Mouse (Mus musculus) heart, embryonic 13.5 days (tissue): ENCODE data around the gene Cdc42ep1. TPM values are rescaled to one million over a fixed set of nuclear protein-coding genes. Genes with fewer than 3 reads are reported as not detected.

Experiments
- ATAC-seq: fragments of 200-750 bp; cut with Nextera tagmentation; 2 replicates; pipeline ENCODE4 v1.8.0; 2017; ENCODE audit warnings: moderate TSS enrichment; ENCODE audit not compliant: insufficient number of reproducible peaks, low FRiP score, low TSS enrichment; ENCODE audit errors: extremely low read depth
- H3K27ac ChIP-seq: fragments of 300-500 bp; sonication (generic); replicated peaks from 2 replicates; pipeline ENCODE4 v1.5.1; 2015; ENCODE audit warnings: moderate library complexity, mild to moderate bottlenecking, inconsistent platforms
- H3K27me3 ChIP-seq: fragments of 300-500 bp; sonication (generic); replicated peaks from 2 replicates; pipeline ENCODE4 v1.6.1; 2015; ENCODE audit warnings: mild to moderate bottlenecking, inconsistent platforms
- H3K36me3 ChIP-seq: fragments of 300-500 bp; sonication (generic); 2 replicates; pipeline ENCODE4 v1.6.1; 2015; ENCODE audit warnings: mild to moderate bottlenecking, inconsistent platforms
- H3K4me1 ChIP-seq: fragments of 300-500 bp; sonication (generic); 2 replicates; pipeline ENCODE4 v1.6.1; 2015; ENCODE audit warnings: inconsistent platforms
- H3K4me2 ChIP-seq: fragments of 300-500 bp; sonication (generic); 2 replicates; pipeline ENCODE4 v1.6.1; 2015; ENCODE audit warnings: inconsistent platforms, mild to moderate bottlenecking, moderate library complexity
- H3K4me3 ChIP-seq: fragments of 300-500 bp; sonication (generic); 2 replicates; pipeline ENCODE4 v1.5.1; 2015; ENCODE audit warnings: moderate library complexity, mild to moderate bottlenecking, inconsistent platforms
- H3K9ac ChIP-seq: fragments of 300-500 bp; sonication (generic); 2 replicates; pipeline ENCODE4 v1.6.1; 2015; ENCODE audit warnings: inconsistent platforms, mild to moderate bottlenecking, moderate library complexity
- H3K9me3 ChIP-seq: fragments of 300-500 bp; sonication (generic); 2 replicates; pipeline ENCODE4 v1.6.1; 2016; ENCODE audit warnings: inconsistent platforms
- WGBS: fragments of 180-500 bp; shearing (Covaris S2); methylation state at CpG from one replicate; pipeline ENCODE4 v1.1.7; 2015; ENCODE audit warnings: mixed read lengths; 5-methylcytosine and 5-hydroxymethylcytosine counted together
- polyA plus RNA-seq: library from polyadenylated mRNA; unstranded; fragments of >200 nt; fragmentation: Nextera tagmentation; extraction: Ambion mirVana; gene quantifications from 2 replicates; pipeline ENCODE4 v1.2.1, GENCODE M21; 2015

The Cdc42ep1 gene
- polyA plus RNA-seq = 34.2 and 36.1 TPM in 2 replicates

DNA sequence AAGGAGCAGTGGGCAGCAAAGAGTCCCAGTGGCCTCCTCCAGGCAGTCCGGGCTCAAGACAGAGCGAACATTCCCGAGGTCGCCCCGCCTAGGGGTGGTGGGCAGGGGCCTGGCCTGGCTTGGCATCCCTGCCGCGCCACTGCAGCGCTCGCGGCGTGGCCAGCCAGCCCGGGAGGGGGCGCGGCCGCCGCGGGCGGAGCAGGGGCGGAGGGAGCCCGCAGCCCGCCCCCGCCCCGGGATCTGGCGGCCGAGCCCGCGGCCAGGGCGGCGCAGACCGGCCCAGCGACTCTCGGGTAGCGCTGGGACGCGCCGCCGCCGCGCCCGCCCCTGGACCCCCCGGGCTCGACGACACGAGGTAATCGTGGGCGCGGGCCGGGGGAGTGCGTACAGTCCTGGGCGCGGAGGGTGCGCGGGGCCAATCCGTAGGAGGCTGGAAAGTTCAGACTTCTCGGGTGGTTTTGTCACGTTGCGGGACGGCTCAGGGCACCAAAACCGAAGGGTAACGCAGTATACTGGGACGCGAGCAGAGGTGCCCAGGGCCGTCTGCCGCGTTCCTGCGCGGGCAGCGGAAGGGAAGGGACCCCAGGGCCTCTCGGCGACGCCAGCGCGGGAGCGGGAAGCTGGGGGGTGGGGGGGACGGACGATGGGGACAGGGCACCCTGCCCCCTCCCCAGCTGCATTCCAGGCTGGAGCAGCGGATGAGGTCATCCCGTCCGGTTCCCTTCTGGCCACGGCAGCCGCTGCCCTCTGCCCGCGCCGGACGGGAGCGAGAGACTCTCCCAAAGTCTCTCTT is at the start of gene Cdc42ep1:
Gene Cdc42ep1 (plus strand): TSS at position 254 of the 793 bp plus-strand sequence.
- under 1% methylated on average over 79 of the region's 86 CpGs for WGBS
- no peaks in the 10 kb centered on the region for H3K9me3 ChIP-seq
- H3K27ac ChIP-seq = peak within 1 kb of the TSS; percentile 96
- H3K4me1 ChIP-seq = peaks cover 71% of the 10 kb centered on the region
- ATAC-seq = peak; percentile 63
- H3K4me3 ChIP-seq = peak within 1 kb of the TSS; percentile 81
- H3K36me3 ChIP-seq = peaks cover 13% of the 10 kb centered on the region
- H3K9ac ChIP-seq = peak within 1 kb of the TSS; percentile 94
- peaks cover 21% of the 10 kb centered on the region; the same call in 1 of the 2 replicates for H3K27me3 ChIP-seq
- peak within 1 kb of the TSS; percentile 86 for H3K4me2 ChIP-seq

DNA sequence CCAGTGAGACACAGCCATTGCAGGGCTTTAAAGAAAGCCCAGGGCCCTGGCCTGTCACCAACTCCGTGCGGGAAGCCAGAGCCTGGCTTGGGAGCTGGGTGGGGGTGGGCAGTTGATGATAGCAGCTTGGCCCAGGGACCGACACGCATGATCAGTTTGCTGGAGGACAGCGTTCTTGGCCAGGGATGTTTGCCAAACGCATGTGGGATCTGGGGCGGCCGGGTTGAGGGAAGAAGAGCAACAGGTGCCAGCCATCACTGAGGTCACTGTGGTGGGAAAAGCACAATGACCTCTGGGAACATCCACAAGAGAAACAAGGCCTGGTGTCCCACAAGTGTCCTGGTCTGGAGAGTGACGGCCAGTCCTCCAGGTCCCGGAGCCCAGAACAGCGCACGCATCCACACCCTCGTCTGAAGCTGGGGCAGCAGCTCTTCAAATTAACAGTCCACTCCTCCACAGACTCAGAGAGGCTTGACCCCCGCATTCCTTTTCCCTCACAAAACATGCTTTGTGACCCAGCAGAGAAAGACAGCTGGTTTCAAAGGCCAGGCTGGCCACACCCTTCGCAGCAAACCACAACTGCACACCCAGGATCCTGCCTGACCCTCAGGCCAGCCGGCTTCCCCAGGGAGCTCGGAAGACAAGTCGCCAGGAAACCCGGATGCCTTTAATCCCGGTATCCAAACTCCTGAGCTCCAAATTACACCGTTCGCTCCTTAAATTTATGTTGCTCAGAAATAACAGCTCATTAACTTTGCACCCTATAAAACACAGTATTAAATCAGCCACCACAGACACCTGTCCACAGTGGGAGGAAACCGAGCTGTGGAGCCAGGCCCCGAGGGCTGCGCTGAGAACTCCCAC is 46.0 kb upstream of the Cdc42ep1 start:
- no peak overlapping the region for H3K4me2 ChIP-seq

DNA sequence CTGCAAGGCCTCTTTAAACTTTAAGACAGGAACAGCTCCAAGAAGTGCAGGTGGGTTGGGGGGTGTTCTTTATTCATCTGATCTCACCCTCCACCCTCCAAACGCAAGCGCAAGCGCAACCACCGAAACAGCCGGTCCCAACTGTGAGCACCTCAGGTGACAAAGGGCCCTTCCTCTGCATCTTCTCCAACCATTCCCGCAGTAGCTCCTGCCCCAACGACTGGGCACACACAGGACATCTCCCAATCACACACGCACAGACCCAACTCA is 45.4 kb upstream of the Cdc42ep1 start:
- H3K9ac ChIP-seq = no peak overlapping the region
- H3K4me1 ChIP-seq = peaks cover 30% of the 10 kb centered on the region
- H3K9me3 ChIP-seq = no peaks in the 10 kb centered on the region
- peaks cover 49% of the 10 kb centered on the region for H3K27me3 ChIP-seq
- 73% methylated on average over 8 of the region's 8 CpGs for WGBS
- no peak for ATAC-seq
- peaks cover 4% of the 10 kb centered on the region; the same call in 1 of the 2 replicates for H3K36me3 ChIP-seq
- no peak overlapping the region for H3K27ac ChIP-seq
- no peak overlapping the region for H3K4me3 ChIP-seq
- H3K4me2 ChIP-seq = no peak overlapping the region

More for the DNA sequence above, 46.0 kb upstream of the Cdc42ep1 start:
- Histone ChIP-seq H3K27ac (peak overlapping the region; percentile 24; the same call in 1 of the 2 replicates), H3K27me3 (peaks cover 45% of the 10 kb centered on the region), H3K9me3 (no peaks in the 10 kb centered on the region), H3K4me1 (peaks cover 24% of the 10 kb centered on the region), H3K36me3 (peaks cover 4% of the 10 kb centered on the region; the same call in 1 of the 2 replicates), H3K9ac (peak overlapping the region; percentile 60), H3K4me3 (no peak overlapping the region)
- no peak for ATAC-seq
- 45% methylated on average over 25 of the region's 25 CpGs for WGBS

DNA sequence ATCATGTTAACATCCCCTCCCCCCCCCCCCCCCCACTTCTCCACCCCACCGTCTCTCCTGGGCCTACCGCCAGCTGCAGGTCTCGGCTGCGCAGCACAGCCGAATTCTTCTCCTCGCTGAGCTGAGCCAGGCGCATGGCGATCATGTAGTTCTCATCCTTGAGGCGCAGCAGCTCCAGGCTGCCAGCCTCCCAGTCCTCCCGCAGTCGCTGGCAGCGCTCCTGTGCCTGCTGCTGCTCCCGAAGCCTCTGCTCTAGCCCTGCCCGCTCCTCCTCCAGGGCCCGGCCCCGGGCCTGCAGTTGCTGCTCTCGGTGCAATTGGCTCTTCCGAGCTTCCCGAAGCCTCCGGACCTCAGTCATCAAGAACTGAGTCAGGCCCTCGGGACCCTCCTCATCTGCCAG is 43.4 kb upstream of the Cdc42ep1 start:
- 44% methylated on average over 21 of the region's 21 CpGs for WGBS
- no peak for ATAC-seq
- Histone ChIP-seq H3K36me3 (peaks cover 4% of the 10 kb centered on the region; the same call in 1 of the 2 replicates), H3K9ac (0 out of 2 replicates have a peak overlapping the region, but pooled peaks have one; percentile 17), H3K27me3 (peaks cover 64% of the 10 kb centered on the region), H3K27ac (no peak overlapping the region), H3K4me2 (peak overlapping the region; percentile 4; the same call in 1 of the 2 replicates), H3K4me1 (peaks cover 50% of the 10 kb centered on the region), H3K4me3 (no peak overlapping the region), H3K9me3 (no peaks in the 10 kb centered on the region)

DNA sequence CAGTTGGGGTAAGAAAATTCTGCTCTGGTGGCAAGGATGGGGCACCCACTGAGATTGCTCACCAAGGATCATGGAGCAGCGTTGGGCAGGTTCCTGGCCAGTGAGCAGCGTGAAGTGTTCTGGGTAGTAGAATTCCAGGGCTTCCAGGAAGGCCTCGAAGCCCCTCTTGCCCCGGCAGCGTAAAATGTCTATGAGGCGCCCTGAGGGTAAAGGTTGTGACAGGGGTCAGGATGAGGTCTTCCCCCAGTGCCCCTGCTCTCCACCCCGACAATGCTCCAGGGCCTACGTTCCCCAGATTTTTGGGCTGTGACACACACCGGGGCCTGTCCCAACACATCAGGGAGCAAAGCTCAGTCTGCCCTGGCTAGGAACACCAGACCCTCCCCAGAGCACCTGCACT is 40.9 kb upstream of the Cdc42ep1 start:
- Histone ChIP-seq H3K4me3 (peak overlapping the region; percentile 75), H3K9me3 (no peaks in the 10 kb centered on the region), H3K4me2 (peak overlapping the region; percentile 95), H3K36me3 (peaks cover 4% of the 10 kb centered on the region; the same call in 1 of the 2 replicates), H3K4me1 (peaks cover 44% of the 10 kb centered on the region), H3K9ac (peak overlapping the region; percentile 88), H3K27ac (no peak overlapping the region), H3K27me3 (peaks cover 68% of the 10 kb centered on the region)
- WGBS = 75% methylated on average over 9 of the region's 9 CpGs
- no peak for ATAC-seq

DNA sequence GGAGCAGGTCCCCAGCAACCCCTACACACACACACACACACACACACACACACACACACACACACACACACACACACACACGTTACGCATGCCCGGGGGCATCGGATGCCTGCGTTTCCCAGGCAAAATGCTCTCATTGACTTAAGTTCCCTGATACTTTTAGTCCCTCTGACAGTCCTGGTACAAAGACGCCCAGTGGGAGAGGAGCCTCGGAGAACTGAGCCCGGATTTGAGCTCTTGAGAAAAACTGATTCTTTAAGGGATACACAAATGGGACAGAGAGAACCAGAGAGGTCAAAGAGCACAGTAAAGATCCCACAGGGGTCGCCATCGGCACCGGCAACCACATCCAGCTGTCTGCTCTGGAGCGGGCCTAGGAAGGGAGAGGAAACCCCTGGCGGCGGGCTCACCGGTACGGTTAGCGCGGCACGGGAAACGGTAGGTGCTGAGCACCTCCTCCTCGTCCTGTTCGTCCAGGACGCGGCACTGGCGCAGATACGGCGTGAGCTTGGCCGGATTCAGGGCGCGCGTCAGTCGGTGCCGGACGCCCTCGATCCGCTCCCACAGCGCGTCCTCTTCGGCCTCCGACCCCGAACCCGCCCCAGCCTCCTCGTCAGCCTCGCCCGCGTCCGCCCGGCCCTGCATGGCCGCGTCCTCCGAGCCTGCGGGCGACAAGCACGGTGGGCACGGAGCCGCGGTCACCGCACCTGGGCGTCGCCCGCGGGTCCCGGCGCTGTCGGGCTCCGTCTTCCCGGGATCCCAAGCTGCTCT is 40.3 kb upstream of the Cdc42ep1 start:
- H3K36me3 ChIP-seq = peaks cover 4% of the 10 kb centered on the region; the same call in 1 of the 2 replicates
- H3K4me3 ChIP-seq = peak overlapping the region; percentile 75
- 7% methylated on average over 56 of the region's 67 CpGs for WGBS
- H3K27me3 ChIP-seq = peaks cover 65% of the 10 kb centered on the region
- peak overlapping the region; percentile 95 for H3K4me2 ChIP-seq
- peaks cover 48% of the 10 kb centered on the region for H3K4me1 ChIP-seq
- no peaks in the 10 kb centered on the region for H3K9me3 ChIP-seq
- peak overlapping the region; percentile 88 for H3K9ac ChIP-seq
- no peak for ATAC-seq
- H3K27ac ChIP-seq = peak overlapping the region; percentile 84

DNA sequence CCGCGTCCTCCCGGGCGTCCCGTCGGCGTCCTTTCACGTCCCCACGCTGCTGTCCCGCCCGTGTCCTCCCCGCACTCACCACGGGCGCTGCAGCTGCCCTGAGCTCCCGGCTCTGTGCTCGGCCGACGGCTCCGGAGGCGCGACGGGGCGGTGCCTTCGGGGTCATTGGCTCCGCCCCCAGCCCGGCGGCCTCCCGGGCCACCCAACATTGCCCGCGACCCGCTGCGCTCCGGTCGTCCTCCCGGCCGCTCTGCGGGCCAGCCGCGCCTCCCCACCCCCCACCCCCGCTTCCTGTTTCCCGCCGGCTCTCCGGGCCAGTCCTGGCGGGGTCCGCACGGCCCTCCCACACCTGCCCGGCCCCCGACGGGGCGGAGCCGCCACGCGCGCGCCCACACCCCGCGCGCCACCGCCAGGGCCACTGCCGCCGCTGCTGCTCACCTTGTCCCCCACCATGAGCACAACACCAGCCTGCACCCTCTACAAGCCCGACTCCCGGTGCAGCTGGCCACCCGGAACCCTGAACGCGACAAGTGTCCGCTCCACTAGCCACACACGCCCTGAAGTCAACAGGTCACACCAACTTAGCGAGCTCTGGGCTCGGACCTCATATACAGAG is 39.5 kb upstream of the Cdc42ep1 start, which contains the start of gene Card10:
Gene Card10 (minus strand): TSS at position 267 of the 616 bp plus-strand sequence.
- Histone ChIP-seq H3K4me1 (peaks cover 50% of the 10 kb centered on the region), H3K27me3 (peaks cover 65% of the 10 kb centered on the region), H3K4me3 (peak within 1 kb of the TSS; percentile 75), H3K9ac (peak within 1 kb of the TSS; percentile 88), H3K27ac (peak within 1 kb of the TSS; percentile 84), H3K4me2 (peak within 1 kb of the TSS; percentile 95), H3K9me3 (no peaks in the 10 kb centered on the region), H3K36me3 (peaks cover 4% of the 10 kb centered on the region; the same call in 1 of the 2 replicates)
- peak; percentile 51; the same call in 1 of the 2 replicates for ATAC-seq
- under 1% methylated on average over 70 of the region's 70 CpGs for WGBS

DNA sequence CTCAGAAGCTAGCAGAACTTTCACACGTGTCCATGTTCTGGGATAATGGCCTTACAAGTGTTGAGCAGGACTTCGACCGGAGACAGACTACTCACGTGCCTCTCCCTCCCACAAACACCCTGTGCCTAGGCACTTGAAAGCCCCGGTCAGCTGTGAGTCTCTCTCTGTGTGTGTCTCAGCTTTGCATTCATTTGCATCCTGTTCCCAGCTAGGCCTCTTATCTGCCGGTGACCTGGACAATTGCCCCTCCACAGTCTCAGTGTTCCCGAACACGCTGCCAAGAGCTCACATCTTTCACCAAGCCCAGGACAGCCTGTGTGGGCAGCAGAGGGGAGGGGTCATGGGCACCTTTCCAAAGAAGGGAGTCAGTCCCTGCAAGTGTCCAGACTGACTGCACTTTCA is 38.9 kb upstream of the Cdc42ep1 start:
- Histone ChIP-seq H3K27ac (peak overlapping the region; percentile 84), H3K4me1 (peaks cover 50% of the 10 kb centered on the region), H3K36me3 (no peaks in the 10 kb centered on the region), H3K9me3 (no peaks in the 10 kb centered on the region), H3K9ac (peak overlapping the region; percentile 88), H3K27me3 (peaks cover 64% of the 10 kb centered on the region), H3K4me2 (peak overlapping the region; percentile 95), H3K4me3 (peak overlapping the region; percentile 75)
- no peak for ATAC-seq
- 5% methylated on average over 8 of the region's 8 CpGs for WGBS

DNA sequence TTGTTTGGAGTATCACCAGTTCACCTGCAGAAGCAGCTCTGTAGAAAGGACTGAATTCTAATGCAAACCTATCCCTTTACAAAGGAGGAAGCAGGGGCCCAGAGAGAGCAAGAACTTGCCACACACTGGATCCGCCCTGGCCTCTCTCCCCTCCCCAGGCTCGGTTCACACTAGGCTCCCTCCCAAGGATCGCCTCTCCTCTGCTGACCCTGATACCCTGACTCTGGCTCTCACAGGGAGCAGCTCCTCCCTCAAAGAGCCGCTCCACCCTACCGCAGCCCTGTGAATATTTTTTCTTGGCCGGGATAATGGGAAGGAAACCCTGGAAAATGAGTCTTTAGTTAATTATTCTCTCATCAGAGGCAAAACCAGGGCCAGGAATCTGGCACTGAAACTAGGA is 38.1 kb upstream of the Cdc42ep1 start:
- Histone ChIP-seq H3K4me2 (no peak overlapping the region), H3K9me3 (no peaks in the 10 kb centered on the region), H3K4me3 (no peak overlapping the region), H3K27me3 (peaks cover 67% of the 10 kb centered on the region), H3K9ac (no peak overlapping the region), H3K27ac (peak overlapping the region; percentile 84), H3K4me1 (peaks cover 46% of the 10 kb centered on the region), H3K36me3 (no peaks in the 10 kb centered on the region)
- ATAC-seq = no peak
- 27% methylated on average over 6 of the region's 6 CpGs for WGBS

DNA sequence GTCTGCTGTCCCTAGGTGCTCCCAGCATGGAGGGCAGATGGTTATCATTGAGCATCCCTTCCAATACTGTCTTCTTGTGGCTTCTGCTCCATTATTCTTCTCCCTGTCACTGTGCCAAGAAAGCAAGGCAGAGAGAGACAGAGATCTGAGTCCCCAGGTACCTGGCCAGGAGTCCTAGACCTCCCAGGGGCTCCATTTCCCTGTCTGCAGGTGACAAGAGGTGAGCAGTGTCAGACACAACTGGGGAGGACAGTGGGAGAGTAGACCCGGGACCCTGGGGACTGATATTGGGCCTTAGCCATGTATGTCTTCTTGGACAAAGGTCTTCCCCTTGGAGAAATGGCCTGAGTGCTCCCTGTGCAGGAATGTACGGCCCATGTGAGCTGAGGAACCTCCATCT is 37.1 kb upstream of the Cdc42ep1 start:
- Histone ChIP-seq H3K27me3 (peaks cover 66% of the 10 kb centered on the region), H3K9ac (no peak overlapping the region), H3K27ac (no peak overlapping the region), H3K9me3 (no peaks in the 10 kb centered on the region), H3K4me1 (peaks cover 56% of the 10 kb centered on the region), H3K4me2 (no peak overlapping the region), H3K36me3 (no peaks in the 10 kb centered on the region), H3K4me3 (no peak overlapping the region)
- 62% methylated on average over 2 of the region's 2 CpGs for WGBS
- ATAC-seq = no peak
